16 mouse cellular contexts compared by ENCODE assay signal in the genomic region with DNA sequence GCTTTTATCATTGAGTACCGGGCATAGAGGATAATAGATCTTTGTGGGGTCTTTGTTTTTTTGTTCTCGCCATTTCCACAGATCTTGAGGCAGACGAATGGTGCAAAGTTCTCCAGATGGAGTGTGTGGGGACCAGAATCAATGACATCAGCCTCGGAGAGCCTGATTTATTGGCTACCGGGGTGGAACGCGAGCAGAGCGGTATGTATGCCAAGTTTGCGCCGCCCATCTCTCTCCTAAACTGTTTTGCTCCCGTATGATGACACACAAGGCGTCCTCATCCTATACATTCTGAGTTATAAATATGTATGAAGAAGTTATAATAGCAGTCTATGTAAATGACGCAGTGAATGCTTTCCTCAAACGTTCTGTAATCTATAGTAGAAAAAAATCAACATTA.
"Had no signal": no experiment of that assay in that cellular context is flagged by ENCODE, and none has a peak within 500 bp of the region (broad histone marks: within the 10 kb centered on the region; RNA-seq: fewer than 3 reads in every experiment).

No protein-coding gene starts in this region.

- H3K27ac ChIP-seq: layer of hippocampus, adult 2 months; left cerebral cortex, adult 2 months; limb, embryonic 12.5 days; liver, embryonic 13.5 days; lung, embryonic 15.5 days; macrophage had no signal

- DNase-seq: kidney, adult 18-20 months; kidney, postnatal 10 days; kidney, postnatal 4 days; liver; liver, embryonic 13.5 days; liver, postnatal 0 days; lung, postnatal 14 days; thymus, postnatal 36 days had no signal

- H3K4me2 ChIP-seq: limb, embryonic 12.5 days; liver, embryonic 13.5 days; lung, embryonic 15.5 days; midbrain, embryonic 11.5 days; midbrain, embryonic 15.5 days had no signal

- H3K9ac ChIP-seq: limb, embryonic 12.5 days; liver, embryonic 13.5 days; liver, postnatal 0 days; lung, embryonic 15.5 days; midbrain, embryonic 15.5 days had no signal

- H3K36me3 ChIP-seq: limb, embryonic 12.5 days; liver, embryonic 13.5 days; lung, embryonic 15.5 days; midbrain, embryonic 15.5 days had no signal

- H3K4me3 ChIP-seq: layer of hippocampus, adult 2 months; left cerebral cortex, adult 2 months; limb, embryonic 12.5 days; liver, embryonic 13.5 days; lung, embryonic 15.5 days; megakaryocyte, embryonic 14.5 days; midbrain, embryonic 15.5 days had no signal

- H3K27me3 ChIP-seq: limb, embryonic 12.5 days; liver, embryonic 13.5 days; lung, embryonic 15.5 days; megakaryocyte, embryonic 14.5 days; midbrain, embryonic 15.5 days had no signal

- H3K9me3 ChIP-seq: limb, embryonic 12.5 days; lung, embryonic 15.5 days; midbrain, embryonic 15.5 days had no signal

- H3K4me1 ChIP-seq: limb, embryonic 12.5 days; liver, embryonic 13.5 days; megakaryocyte, embryonic 14.5 days; midbrain, embryonic 15.5 days had no signal
